Mouse (Mus musculus) brain, embryonic 14.5 days (tissue): Measurements from ENCODE around the gene Tpp1. TPM values are rescaled to one million over a fixed set of nuclear protein-coding genes. Genes with fewer than 3 reads are reported as not detected.
"Not testable (repeated sequence)": the region's sequence is repeated elsewhere in the genome, so short reads cannot be mapped to it uniquely, and the experiment has no call there.

Experiments used
- DNase-seq: peaks from one replicate; pipeline ENCODE4 v3.0.0-alpha.2; 2011; ENCODE audit warnings: low read depth
- CTCF ChIP-seq: fragments of 200-500 bp; IDR thresholded peaks from 2 replicates; pipeline ENCODE4 v1.5.1; 2012; ENCODE audit warnings: inconsistent platforms, mild to moderate bottlenecking, moderate library complexity, borderline replicate concordance; ENCODE audit not compliant: insufficient read depth, insufficient read length; ENCODE audit errors: extremely low read depth
- POLR2A ChIP-seq: fragments of 200-500 bp; IDR thresholded peaks from 2 replicates; pipeline ENCODE4 v1.6.1; 2012; ENCODE audit warnings: mild to moderate bottlenecking, inconsistent platforms, borderline replicate concordance; ENCODE audit not compliant: poor library complexity, insufficient read depth, insufficient read length, severe bottlenecking; ENCODE audit errors: extremely low read depth
- polyA plus RNA-seq: library from polyadenylated mRNA; depleted of rRNA; stranded (reverse); fragments of >200 nt; gene quantifications from 2 replicates; pipeline ENCODE4 v1.2.3, GENCODE M21; 2012; rRNA removed

The Tpp1 gene
- polyA plus RNA-seq, 1 experiment = 42.8 TPM

DNA sequence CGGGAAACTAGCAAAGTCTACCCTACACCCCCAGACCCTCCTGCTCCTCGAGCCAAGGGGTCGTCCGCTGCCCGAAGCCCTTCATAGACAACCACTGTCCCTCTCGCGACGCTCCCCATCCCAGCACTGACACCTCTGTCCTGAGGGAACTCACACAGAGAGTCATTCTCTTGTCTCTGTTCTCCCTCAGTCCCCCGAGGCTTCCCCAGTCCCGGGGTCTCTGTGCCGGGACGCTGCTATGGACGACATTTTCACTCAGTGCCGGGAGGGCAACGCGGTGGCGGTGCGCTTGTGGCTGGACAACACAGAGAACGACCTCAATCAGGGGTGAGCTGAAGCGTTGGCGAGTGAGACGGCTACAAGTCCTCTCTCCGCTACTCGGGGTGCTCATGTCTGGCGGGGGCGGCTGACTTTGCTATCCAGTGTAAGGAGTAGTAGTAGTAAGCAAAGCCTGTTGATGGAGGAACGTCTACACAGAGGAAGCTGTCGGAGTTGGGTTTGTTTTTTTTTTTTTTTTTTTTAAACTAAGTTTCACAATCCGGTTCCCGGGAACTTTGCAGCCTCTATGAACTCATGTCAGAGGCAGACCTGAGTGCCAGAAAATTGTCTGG lies 15.0 kb downstream of the Tpp1 start, which contains the start of gene Rrp8:
Gene Rrp8, minus strand, starts transcription at position 475 of the 611 bp plus-strand sequence.
- TF ChIP-seq POLR2A = no peak
- TF ChIP-seq CTCF = no peak
- peak; percentile 36 for DNase-seq

DNA sequence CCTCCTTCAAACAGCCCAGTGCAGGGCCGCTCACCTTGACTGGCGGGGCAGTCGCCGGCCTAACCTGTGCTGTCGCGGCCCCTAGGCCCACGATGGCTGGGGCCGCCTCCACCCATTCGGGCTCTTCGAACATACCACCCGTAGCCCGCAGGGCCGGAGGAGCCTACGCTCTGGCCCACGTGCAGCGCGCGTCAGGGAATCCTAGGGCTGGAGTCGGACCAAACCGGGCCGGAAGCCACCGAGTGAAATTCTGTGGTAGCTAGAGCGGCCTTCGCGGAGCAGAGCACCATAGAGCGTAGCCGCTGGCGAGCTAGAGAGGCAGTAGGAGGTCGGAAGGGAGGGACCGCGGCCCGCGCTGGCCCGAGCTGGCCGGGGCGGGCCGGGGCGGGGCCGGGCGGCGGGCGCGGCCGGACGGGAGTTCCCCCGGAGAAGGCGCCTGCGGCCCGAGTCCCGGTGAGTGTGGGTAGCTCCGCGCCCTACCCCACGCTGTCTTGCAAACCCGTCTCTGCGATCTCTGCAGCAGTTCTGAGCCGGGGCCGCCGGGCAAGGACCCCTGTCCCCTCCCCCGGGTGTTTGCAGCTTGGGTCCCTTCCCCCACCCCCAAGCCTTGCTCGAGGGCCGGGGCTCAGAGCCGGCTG lies 15.7 kb downstream of the Tpp1 start, which contains the start of gene Ilk:
Gene Ilk, plus strand, starts transcription at position 329 of the 638 bp plus-strand sequence.
- DNase-seq = peak; percentile 96
- TF ChIP-seq POLR2A (peak; percentile 52; the same call in 1 of the 2 replicates), CTCF (no peak)

- not testable (repeated sequence) for DNase-seq
Measured at GRCm38 (mm10) chr7:105735464-105735863, 16.6 kb downstream of the Tpp1 start.

DNA sequence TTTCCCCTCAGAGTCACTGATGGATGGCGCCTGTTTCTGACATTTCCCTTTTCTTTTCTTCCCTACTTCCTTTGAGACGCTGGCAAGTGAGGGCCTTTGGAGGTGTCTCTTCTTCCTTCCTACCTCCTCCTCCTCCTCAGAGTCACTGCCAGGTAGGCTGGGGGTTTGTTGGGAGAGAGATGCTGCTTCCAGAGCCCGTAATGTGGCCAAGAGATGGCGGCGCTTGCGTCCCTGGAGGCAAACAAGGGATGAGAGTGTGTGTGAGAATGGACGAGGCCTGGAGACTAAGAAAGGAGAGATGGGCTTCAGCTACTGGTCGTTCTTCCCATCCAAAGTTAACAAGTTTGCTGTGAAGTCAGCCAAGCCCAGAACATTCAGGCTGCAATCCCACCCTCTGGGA lies 17.2 kb downstream of the Tpp1 start:
- no peak for TF ChIP-seq CTCF
- TF ChIP-seq POLR2A = no peak
- no peak for DNase-seq

DNA sequence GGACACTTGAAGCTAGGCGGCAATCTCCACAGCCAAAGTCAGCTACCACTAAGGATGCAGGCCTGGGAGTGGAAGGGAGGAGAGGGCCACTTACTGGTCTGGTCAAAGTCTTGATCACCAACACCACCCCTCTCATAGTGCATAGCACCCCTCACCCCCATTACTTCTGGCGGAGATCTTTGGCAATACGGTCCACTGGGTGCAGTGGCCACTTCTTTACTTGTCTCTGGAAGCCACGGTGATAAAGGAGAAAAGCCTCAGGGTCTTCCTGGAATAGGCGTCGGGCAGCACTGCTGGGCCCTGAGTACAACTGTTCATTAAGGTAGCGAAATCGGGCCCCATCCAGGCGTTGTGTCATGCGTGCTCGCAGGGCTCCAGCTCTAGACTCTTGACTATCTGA lies 18.2 kb downstream of the Tpp1 start:
- TF ChIP-seq CTCF (no peak), POLR2A (no peak)
- no peak for DNase-seq

GRCm38 (mm10) chr7:105728701-105729428 lies 23.2 kb downstream of the Tpp1 start:
- peak; percentile 82 for DNase-seq
- no peak for TF ChIP-seq CTCF
- TF ChIP-seq POLR2A = no peak

GRCm38 (mm10) chr7:105726980-105727325 lies 25.1 kb downstream of the Tpp1 start:
- no peak for DNase-seq
- TF ChIP-seq CTCF = no peak
- no peak for TF ChIP-seq POLR2A

- TF ChIP-seq CTCF = peak; percentile 80; the same call in 1 of the 2 replicates
- TF ChIP-seq POLR2A = no peak
Measured at GRCm38 (mm10) chr7:105726144-105726979, 25.7 kb downstream of the Tpp1 start.

GRCm38 (mm10) chr7:105721916-105722315 lies 30.1 kb downstream of the Tpp1 start:
- no peak for DNase-seq
- TF ChIP-seq CTCF (no peak), POLR2A (no peak)

More at GRCm38 (mm10) chr7:105726144-105726979, 25.7 kb downstream of the Tpp1 start:
- peak; percentile 90 for DNase-seq

- no peak for DNase-seq
- TF ChIP-seq POLR2A (no peak), CTCF (no peak)
Measured at GRCm38 (mm10) chr7:105715366-105715765, 36.7 kb downstream of the Tpp1 start.

- no peak for DNase-seq
- TF ChIP-seq CTCF (no peak), POLR2A (no peak)
Measured at GRCm38 (mm10) chr7:105708733-105709132, 43.3 kb downstream of the Tpp1 start.

DNA sequence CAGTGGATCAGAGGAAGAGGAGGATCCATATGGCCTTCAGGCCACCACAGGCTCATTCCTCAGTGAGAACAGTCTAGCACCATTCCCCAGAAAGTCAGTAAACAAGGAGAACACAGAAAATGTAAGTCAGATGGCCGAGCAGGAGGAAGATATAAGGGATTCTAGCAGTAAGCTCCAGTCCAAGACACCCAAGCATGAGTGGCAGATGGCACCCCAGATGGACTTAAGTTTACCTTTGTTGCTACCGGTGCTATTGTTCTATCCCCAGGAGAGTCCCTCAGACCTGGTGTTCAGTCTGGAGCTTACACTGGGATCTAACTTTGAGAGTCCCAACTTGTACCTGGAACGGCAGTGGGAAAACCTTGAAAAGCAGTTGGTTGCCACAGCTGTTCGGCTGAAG lies 48.2 kb downstream of the Tpp1 start:
- TF ChIP-seq CTCF (no peak), POLR2A (no peak)
- no peak for DNase-seq

GRCm38 (mm10) chr7:105703184-105703583 lies 48.9 kb downstream of the Tpp1 start:
- no peak for TF ChIP-seq POLR2A
- no peak for TF ChIP-seq CTCF
- DNase-seq = no peak

Other genes starting within 250 kb of the Tpp1 start
- 51.2 and 59.6 TPM in 2 replicates for gene Smpd1, start 197.9 kb downstream of the Tpp1 start, polyA plus RNA-seq
- 304 and 347 TPM in 2 replicates for gene Apbb1, start 170.6 kb downstream of the Tpp1 start, polyA plus RNA-seq
- 0.45 and 0.74 TPM in 2 replicates for gene Hpx, start 152.1 kb downstream of the Tpp1 start, polyA plus RNA-seq
- 96.5 and 127 TPM in 2 replicates for gene Trim3, start 118.7 kb downstream of the Tpp1 start, polyA plus RNA-seq
- gene Timm10b, start 112.2 kb downstream of the Tpp1 start, polyA plus RNA-seq = 101 and 145 TPM in 2 replicates
- gene Arfip2, start 111.8 kb downstream of the Tpp1 start, polyA plus RNA-seq = 103 and 120 TPM in 2 replicates
- gene Gm45799, start 111.7 kb downstream of the Tpp1 start, polyA plus RNA-seq = 73.1 and 134 TPM in 2 replicates
- gene Dnhd1, start 101.4 kb downstream of the Tpp1 start, polyA plus RNA-seq = 6.3 and 7.0 TPM in 2 replicates
- 175 and 199 TPM in 2 replicates for gene Ilk, start 15.6 kb downstream of the Tpp1 start, polyA plus RNA-seq
- gene Rrp8, start 14.8 kb downstream of the Tpp1 start, polyA plus RNA-seq = 15.7 and 17.8 TPM in 2 replicates
- 204 and 302 TPM in 2 replicates for gene Taf10, start 7.9 kb downstream of the Tpp1 start, polyA plus RNA-seq
- gene Dchs1, start 35.4 kb upstream of the Tpp1 start, polyA plus RNA-seq = 68.6 and 87.4 TPM in 2 replicates
- gene Mrpl17, start 58.9 kb upstream of the Tpp1 start, polyA plus RNA-seq = 165 and 185 TPM in 2 replicates
- gene Gm4070, start 201.7 kb upstream of the Tpp1 start, polyA plus RNA-seq = 0.15 and 0.18 TPM in 2 replicates